Mouse (Mus musculus): Measurements from ENCODE around the gene Smarce1.

Smarce1 gene

GRCm38 (mm10) chr11:99169438-99169837 lies 61.4 kb downstream of the Smarce1 start:
- DNase-seq (ENCODE audit: low spot score): no peak

DNA sequence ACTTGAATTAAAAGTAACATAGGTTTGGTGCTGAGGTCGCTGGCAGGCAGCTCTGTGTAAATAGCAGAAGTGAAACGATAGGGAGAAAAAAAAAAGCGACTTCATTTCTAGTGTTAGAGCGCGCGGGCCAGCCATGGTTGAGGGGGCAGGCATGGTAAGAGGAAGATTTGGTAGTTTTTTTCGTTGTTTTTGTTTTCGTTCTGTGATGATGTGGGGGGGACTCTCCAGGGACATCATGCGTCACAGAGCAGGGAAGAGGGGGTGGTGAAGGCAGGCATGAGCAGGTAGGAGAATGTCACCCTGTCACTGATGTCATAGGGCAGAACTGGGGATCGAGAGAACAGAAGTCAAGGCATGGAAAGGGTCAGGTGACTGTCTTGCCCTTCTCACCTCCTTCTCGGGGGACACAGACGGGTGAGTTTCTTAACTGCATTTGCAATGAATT lies 62.8 kb downstream of the Smarce1 start:
- DNase-seq (ENCODE audit: low spot score): no peak

DNA sequence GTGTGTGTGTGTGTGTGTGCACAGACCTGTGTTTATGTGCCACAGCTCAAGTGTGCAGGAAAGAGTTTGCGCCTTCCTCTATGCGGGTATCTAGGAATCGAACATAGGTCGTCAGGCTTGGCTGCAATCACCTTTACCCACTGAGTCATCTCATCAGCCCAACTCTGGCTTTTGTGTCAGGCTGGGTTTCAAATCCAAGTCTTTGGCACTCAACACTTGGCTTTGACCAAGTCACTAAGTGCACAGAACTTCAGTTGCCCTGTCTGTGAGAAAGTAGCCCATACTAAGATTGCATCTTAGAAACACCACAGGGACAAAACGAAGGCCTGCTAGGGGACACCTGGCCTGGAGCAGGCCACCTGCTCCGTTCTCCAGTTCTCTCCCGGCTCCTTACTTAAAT lies 63.2 kb downstream of the Smarce1 start:
- DNase-seq (ENCODE audit: low spot score): no peak

GRCm38 (mm10) chr11:99166241-99166640 lies 64.6 kb downstream of the Smarce1 start:
- no peak for DNase-seq (ENCODE audit: low spot score)

GRCm38 (mm10) chr11:99165031-99165752 lies 65.6 kb downstream of the Smarce1 start:
- DNase-seq (ENCODE audit: low spot score): no peak

GRCm38 (mm10) chr11:99162972-99163686 lies 67.7 kb downstream of the Smarce1 start:
- no peak for DNase-seq (ENCODE audit: low spot score)

GRCm38 (mm10) chr11:99161648-99162047 lies 69.2 kb downstream of the Smarce1 start:
- no peak for DNase-seq (ENCODE audit: low spot score)

DNA sequence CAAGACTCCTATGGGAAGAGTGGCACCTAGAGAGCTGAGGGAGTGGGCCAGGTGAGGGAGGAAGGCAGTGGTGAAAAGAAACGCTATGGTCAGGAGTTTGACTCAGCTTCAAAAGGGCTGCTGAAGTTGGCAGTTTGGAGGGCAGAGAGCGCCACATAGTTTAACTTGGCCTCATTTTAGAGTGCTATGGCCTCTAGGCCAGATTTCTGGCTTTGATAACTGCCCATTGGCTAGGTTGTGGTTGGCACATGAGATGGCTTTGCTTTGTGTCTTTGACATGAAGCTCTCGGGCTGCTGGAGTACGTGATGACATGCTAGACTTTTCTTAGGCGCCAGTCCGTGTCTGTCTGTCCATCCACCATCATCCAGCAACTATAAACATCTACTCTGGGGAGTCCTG lies 70.6 kb downstream of the Smarce1 start:
- DNase-seq (ENCODE audit: low spot score): no peak
